Mouse (Mus musculus) kidney, adult 10 weeks (tissue): ENCODE data around the gene Oprm1. TPM values are rescaled to one million over a fixed set of nuclear protein-coding genes. Genes with fewer than 3 reads are reported as not detected.

Experiments used
- polyA plus RNA-seq: library from polyadenylated mRNA; stranded (reverse); fragments of 350-450 nt; fragmentation: Illumina TruSeq; extraction: RNeasy Lipid Tissue Mini Kit (QIAGEN cat#74804); gene quantifications from one replicate; pipeline ENCODE4 v1.2.3, GENCODE M21; 2014; ENCODE audit warnings: low read depth, low replicate concordance

Oprm1 gene
- not detected for polyA plus RNA-seq

GRCm38 (mm10) chr10:6758206-6758605, at the start of gene Oprm1:
Gene Oprm1 (plus strand): TSS chr10:6758506.

DNA sequence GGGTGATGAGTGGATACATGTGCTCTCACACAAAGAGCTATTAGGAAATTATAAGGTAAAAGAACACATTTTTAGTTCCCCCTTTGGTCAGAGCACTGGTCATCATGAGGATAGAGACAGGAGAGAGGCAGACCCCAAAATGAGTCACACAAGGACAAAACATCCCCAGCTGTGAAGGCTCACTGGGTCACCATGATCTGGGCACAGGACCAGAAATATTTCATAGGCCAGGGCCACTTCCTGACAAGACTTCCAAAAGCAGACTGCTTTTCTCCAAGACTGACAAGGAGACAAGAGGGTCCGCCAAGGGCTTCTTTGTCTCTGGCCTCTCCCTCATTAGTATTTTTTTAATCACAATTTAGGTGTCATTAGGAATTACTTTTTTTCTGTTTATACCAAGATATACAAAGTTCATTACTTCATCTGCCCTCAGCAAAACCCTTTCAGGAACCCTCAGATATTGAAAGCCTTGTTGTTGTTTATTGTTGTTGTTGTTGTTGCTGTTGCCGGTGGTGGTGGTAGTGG, 3.0 kb downstream of the Oprm1 start, which contains the start of gene Gm10945:
Gene Gm10945, minus strand, starts transcription at position 475 of the 525 bp plus-strand sequence.

DNA sequence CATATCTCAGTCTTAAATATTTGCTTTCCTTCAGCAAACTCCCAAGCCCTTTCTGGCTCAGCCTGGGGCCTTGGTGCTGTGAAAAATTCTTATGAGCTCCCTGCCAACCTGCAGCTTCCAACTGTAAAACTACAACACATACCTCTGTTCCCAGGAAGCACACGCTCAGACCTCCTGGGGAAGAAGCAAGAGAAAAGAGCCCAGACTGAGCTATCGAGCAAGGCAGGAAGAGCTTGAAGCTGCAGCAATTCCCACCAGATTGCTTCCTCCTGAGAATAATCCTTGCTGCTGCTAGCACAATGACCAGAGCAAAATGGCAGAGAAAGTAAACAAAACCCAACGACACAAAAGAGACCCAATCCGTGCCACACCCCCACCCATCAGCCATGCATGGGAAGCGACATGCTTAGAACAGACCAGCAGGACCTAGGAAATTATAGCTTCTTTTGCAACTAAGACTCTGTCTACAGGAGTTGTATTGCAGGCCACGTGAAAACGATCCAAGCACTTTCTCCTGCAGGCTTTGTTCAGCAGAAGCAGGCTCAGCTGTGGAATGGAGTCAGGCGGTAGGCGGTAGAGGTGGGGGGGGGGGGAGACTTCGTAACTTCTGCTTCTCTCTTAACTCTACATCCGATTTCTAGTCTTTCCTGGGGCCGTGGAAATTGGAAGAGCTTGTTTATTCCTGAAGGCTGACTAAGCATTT, 294.2 kb downstream of the Oprm1 start, which contains the start of gene Ipcef1:
Gene Ipcef1, minus strand, starts transcription at position 164 of the 703 bp plus-strand sequence.

Other genes starting within 250 kb of the Oprm1 start
- not detected for gene Gm10945, start 3.3 kb downstream of the Oprm1 start, polyA plus RNA-seq